Mouse (Mus musculus): ENCODE measurements at regions not wholly inside any gene's neighbourhood (a gene's known extent, or its start where the extent isn't known, plus 50 kb on each side); places are given as distances from the start of the nearest gene placed in this dataset.

DNA sequence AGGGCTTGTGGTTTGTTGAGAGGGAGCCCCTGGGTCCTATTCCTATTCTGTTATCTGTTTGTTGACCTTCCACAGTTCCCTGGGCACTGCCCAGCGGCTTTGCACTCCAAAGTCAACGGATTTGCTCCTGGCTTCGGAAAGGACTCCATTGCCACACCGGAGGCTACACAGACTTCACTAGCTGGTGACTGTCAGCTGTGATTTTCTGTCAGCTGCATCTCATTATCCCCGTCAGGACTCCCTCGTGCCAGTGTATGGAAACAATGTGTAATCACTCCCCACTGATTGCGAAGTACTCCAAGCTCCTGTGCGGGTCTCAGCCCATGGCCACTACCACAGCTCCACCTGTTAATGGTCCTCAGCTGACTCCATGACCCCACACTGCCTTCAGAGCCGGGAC is 99.0 kb upstream of the Maf start:
- TF ChIP-seq CTCF (IDR thresholded peaks at IDR 0.05; ENCODE audit: borderline replicate concordance, insufficient read depth, low read depth, low read length): no peak
- no peak for TF ChIP-seq POLR2A (IDR thresholded peaks at IDR 0.05; ENCODE audit: borderline replicate concordance, insufficient read depth, low read length)
- no peak for DNase-seq

DNA sequence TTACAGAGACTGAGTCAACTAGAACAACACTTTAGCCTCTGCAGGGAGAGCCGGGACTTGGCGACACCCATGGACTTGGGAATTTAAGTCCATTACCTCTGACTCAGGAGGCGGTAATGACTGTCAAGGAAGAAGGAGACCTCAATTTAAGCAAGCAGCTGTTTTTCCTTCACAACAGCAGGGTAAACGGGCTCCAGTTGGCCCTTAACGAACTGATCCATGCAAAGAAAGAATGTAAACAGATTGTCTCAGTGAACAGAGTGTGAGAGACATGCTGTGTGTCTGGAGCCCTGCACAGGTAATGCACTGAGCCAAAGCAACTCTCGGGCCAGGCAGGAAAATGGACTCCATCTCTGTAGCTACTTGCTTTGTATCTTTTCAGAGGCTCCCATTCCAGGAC is 98.5 kb upstream of the Maf start:
- no peaks in the 10 kb centered on the region for H3K27me3 ChIP-seq (ENCODE audit: control insufficient read depth, insufficient read depth, low read length)
- 26% methylated on average over 6 of the region's 6 CpGs for WGBS
- H3K4me1 ChIP-seq (ENCODE audit: control insufficient read depth, insufficient read depth, low read length): no peaks in the 10 kb centered on the region; the same call in none of the 2 replicates
- no peak overlapping the region for H3K4me3 ChIP-seq (replicated peaks; ENCODE audit: insufficient read depth, low read depth, low read length)
- no peak overlapping the region for H3K27ac ChIP-seq (ENCODE audit: insufficient read depth, low read length)
- TF ChIP-seq CTCF (IDR thresholded peaks at IDR 0.05; ENCODE audit: borderline replicate concordance, insufficient read depth, low read depth, low read length): no peak
- TF ChIP-seq POLR2A (IDR thresholded peaks at IDR 0.05; ENCODE audit: borderline replicate concordance, insufficient read depth, low read length): no peak
- DNase-seq: peak; percentile 27 to 34

More for the DNA sequence above, 99.0 kb upstream of the Maf start:
- Histone ChIP-seq H3K27me3 (ENCODE audit: control insufficient read depth, insufficient read depth, low read length) (no peaks in the 10 kb centered on the region), H3K4me3 (replicated peaks; ENCODE audit: insufficient read depth, low read depth, low read length) (no peak overlapping the region), H3K4me1 (ENCODE audit: control insufficient read depth, insufficient read depth, low read length) (no peaks in the 10 kb centered on the region; the same call in none of the 2 replicates), H3K27ac (ENCODE audit: insufficient read depth, low read length) (no peak overlapping the region)
- 50% methylated on average over 9 of the region's 9 CpGs for WGBS

DNA sequence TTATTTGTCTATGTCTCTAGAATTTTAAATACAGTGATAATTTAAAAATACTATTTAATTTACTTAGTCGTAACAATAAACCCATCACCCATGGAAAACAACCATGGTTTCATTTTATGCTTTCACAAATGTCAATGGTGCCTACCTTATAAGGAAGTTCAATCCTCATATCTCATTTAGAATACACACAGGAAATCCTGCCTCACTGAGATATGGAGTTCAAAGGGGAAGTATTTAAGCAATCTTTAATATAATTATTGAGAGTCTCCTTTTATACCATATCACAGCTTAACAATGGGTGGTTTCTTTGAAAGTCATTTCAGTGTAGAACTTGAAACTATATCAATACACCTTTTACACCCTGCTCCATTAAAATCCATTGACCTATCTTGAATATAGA is 86.0 kb upstream of the Maf start:
- WGBS: 87% methylated on average over 1 of the region's 1 CpGs

DNA sequence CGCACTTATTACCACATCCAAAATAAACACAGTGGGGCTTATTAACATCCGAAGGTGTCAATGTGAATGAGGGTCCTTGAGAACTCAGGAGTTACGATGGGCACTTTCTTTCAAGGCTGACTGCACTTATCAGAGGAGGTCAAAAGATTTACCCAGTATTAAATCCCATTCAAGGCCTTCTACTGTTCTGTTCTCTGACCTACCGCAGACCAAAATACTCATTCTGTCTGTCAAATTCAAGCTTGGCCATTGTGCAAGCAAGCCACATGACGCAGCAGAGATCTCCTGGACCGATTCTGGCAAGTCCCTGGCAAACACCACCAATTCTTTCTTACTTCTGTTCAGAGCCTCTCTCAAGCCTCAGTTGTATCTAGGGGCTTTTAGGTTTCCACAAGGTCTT is 80.8 kb upstream of the Maf start:
- Histone ChIP-seq H3K4me1 (ENCODE audit: control insufficient read depth, insufficient read depth, low read length) (no peaks in the 10 kb centered on the region), H3K27ac (ENCODE audit: insufficient read depth, low read length) (no peak overlapping the region), H3K27me3 (ENCODE audit: control insufficient read depth, insufficient read depth, low read length) (no peaks in the 10 kb centered on the region), H3K4me3 (replicated peaks; ENCODE audit: insufficient read depth, low read depth, low read length) (no peak overlapping the region)
- 74% methylated on average over 6 of the region's 6 CpGs for WGBS
- DNase-seq: peak in 1 of 2 experiments; percentile 14
- no peak for TF ChIP-seq POLR2A (IDR thresholded peaks at IDR 0.05; ENCODE audit: borderline replicate concordance, insufficient read depth, low read length)
- TF ChIP-seq CTCF (IDR thresholded peaks at IDR 0.05; ENCODE audit: borderline replicate concordance, insufficient read depth, low read depth, low read length): no peak

More for the DNA sequence above, 86.0 kb upstream of the Maf start:
- no peak overlapping the region for H3K27ac ChIP-seq (ENCODE audit: insufficient read depth, low read length)
- H3K4me1 ChIP-seq (ENCODE audit: control insufficient read depth, insufficient read depth, low read length): no peaks in the 10 kb centered on the region
- no peaks in the 10 kb centered on the region for H3K27me3 ChIP-seq (ENCODE audit: control insufficient read depth, insufficient read depth, low read length)
- TF ChIP-seq POLR2A (IDR thresholded peaks at IDR 0.05; ENCODE audit: borderline replicate concordance, insufficient read depth, low read length) (no peak), CTCF (IDR thresholded peaks at IDR 0.05; ENCODE audit: borderline replicate concordance, insufficient read depth, low read depth, low read length) (no peak)
- DNase-seq: no peak
- H3K4me3 ChIP-seq (replicated peaks; ENCODE audit: insufficient read depth, low read depth, low read length): no peak overlapping the region

DNA sequence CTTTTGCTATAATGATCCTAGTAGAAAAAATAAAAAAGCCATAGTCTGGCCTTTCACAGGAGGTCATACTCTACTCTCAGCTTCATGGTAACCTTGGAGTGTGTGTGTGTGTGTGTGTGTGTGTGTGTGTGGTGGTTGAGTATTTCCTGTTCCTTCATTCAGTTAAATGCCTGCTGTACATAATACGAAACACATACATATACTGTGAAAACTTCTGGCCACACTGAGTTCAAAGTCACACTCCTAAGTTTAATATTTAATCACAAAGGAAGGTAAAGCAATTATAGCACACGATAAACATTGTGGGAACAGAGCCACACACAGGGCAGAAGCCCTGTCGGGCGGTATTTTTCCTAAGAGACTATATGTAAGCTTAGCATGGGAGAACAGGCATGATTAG is 78.6 kb upstream of the Maf start:
- Histone ChIP-seq H3K4me1 (ENCODE audit: control insufficient read depth, insufficient read depth, low read length) (no peaks in the 10 kb centered on the region), H3K4me3 (replicated peaks; ENCODE audit: insufficient read depth, low read depth, low read length) (no peak overlapping the region), H3K27ac (ENCODE audit: insufficient read depth, low read length) (no peak overlapping the region), H3K27me3 (ENCODE audit: control insufficient read depth, insufficient read depth, low read length) (no peaks in the 10 kb centered on the region)
- no peak for TF ChIP-seq CTCF (IDR thresholded peaks at IDR 0.05; ENCODE audit: borderline replicate concordance, insufficient read depth, low read depth, low read length)
- TF ChIP-seq POLR2A (IDR thresholded peaks at IDR 0.05; ENCODE audit: borderline replicate concordance, insufficient read depth, low read length): no peak
- WGBS: 96% methylated on average over 4 of the region's 4 CpGs
- no peak for DNase-seq

DNA sequence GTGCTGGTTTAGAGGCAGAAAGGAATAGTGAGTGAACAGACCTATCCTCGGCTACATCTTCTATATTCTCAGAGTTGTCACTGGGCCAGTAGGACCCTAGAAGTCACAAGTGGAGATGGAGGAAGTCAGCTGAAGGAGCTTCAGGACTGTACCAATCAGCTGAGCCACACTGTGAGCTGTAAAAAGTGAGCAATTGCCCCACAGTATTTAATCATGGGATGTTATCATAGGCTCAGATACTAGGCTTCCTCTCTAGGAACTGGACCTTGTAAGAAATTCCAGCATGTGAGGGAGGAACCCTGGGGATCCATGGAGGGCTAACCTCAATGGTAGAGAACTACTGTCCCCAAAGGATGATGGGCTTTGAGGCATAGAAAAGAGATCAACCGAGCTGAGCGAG is 78.2 kb upstream of the Maf start:
- H3K4me1 ChIP-seq (ENCODE audit: control insufficient read depth, insufficient read depth, low read length): no peaks in the 10 kb centered on the region
- DNase-seq: no peak
- TF ChIP-seq POLR2A (IDR thresholded peaks at IDR 0.05; ENCODE audit: borderline replicate concordance, insufficient read depth, low read length) (no peak), CTCF (IDR thresholded peaks at IDR 0.05; ENCODE audit: borderline replicate concordance, insufficient read depth, low read depth, low read length) (no peak)
- no peaks in the 10 kb centered on the region for H3K27me3 ChIP-seq (ENCODE audit: control insufficient read depth, insufficient read depth, low read length)
- 97% methylated on average over 3 of the region's 3 CpGs for WGBS
- H3K27ac ChIP-seq (ENCODE audit: insufficient read depth, low read length): no peak overlapping the region
- no peak overlapping the region for H3K4me3 ChIP-seq (replicated peaks; ENCODE audit: insufficient read depth, low read depth, low read length)

DNA sequence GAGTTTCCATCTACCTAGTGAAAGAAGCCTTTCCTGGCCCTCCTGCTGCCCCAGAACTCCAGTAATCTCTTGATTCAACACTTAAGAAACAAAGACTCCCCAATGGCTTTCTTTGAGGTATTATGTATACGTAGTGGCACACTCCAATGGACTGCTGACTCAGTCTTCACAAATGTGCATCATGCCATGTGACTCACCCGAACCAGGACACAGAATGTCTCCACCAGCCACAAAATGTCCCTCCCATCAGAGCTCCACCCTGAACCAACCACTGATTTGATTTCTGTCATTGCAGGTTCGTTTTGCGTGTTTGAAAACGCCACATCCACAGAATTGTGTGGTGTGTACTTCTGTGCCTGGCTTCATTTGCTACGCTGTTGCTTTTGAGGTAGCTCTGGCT is 75.8 kb upstream of the Maf start:
- no peak for DNase-seq
- Histone ChIP-seq H3K4me3 (replicated peaks; ENCODE audit: insufficient read depth, low read depth, low read length) (no peak overlapping the region), H3K4me1 (ENCODE audit: control insufficient read depth, insufficient read depth, low read length) (no peaks in the 10 kb centered on the region), H3K27ac (ENCODE audit: insufficient read depth, low read length) (no peak overlapping the region), H3K27me3 (ENCODE audit: control insufficient read depth, insufficient read depth, low read length) (no peaks in the 10 kb centered on the region)
- 92% methylated on average over 6 of the region's 6 CpGs for WGBS
- TF ChIP-seq CTCF (IDR thresholded peaks at IDR 0.05; ENCODE audit: borderline replicate concordance, insufficient read depth, low read depth, low read length) (no peak), POLR2A (IDR thresholded peaks at IDR 0.05; ENCODE audit: borderline replicate concordance, insufficient read depth, low read length) (no peak)

DNA sequence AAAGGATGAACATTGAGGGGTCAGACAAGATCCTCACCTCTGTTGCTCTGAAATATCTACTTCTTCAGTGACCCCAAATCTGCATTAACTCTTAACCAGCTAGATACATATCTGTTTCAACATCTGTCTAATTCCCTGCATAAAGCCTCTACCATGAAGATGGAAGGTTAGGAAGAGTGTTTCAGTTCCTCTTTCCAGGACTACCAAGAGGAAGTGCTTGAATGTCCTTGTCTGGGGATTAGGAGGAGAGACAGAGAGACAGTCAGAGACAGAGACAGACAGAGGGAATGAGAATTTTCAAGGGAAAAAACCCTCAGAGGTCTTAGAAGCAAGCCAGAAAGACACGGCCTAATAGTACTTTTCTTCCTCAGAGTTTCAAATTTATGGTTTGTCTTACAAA is 70.8 kb upstream of the Maf start:
- WGBS: 100% methylated on average over 1 of the region's 1 CpGs
- no peak for DNase-seq
- Histone ChIP-seq H3K4me3 (replicated peaks; ENCODE audit: insufficient read depth, low read depth, low read length) (no peak overlapping the region), H3K27me3 (ENCODE audit: control insufficient read depth, insufficient read depth, low read length) (no peaks in the 10 kb centered on the region), H3K4me1 (ENCODE audit: control insufficient read depth, insufficient read depth, low read length) (no peaks in the 10 kb centered on the region), H3K27ac (ENCODE audit: insufficient read depth, low read length) (no peak overlapping the region)
- TF ChIP-seq POLR2A (IDR thresholded peaks at IDR 0.05; ENCODE audit: borderline replicate concordance, insufficient read depth, low read length) (no peak), CTCF (IDR thresholded peaks at IDR 0.05; ENCODE audit: borderline replicate concordance, insufficient read depth, low read depth, low read length) (no peak)

Measured in cerebellum, adult 2 months (tissue).